Mouse (Mus musculus): ENCODE data around the gene Nt5c2. TPM values are rescaled to one million over a fixed set of nuclear protein-coding genes. Genes with fewer than 3 reads are reported as not detected.
A peak's percentile ranks its signal among the peaks of the same experiment; 100 is the strongest.

Nt5c2 gene
- polyA plus RNA-seq, 1 experiment from 2014 or later = 85.4 TPM

DNA sequence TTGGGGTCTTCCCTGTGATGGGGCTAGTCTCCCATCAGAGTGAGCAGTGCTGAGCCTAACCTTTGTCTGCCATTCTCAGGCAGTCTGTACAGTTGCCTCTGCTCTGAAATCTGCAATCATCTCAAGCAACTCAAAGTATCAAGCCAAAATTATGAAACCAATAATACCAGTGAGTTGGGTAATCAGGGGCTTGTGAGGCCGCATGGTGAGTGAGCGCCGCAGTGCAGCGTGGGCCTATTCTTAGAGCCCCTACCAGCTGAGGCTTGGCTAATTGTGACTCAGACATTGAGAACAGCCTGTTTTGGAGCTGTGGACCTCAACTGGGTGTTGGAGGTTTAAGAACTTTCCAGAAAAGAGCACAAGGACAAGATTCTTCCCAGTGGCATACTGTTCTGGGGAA is 143.9 kb downstream of the Nt5c2 start:
- H3K27ac ChIP-seq = no peak overlapping the region
- no peak overlapping the region for H3K9ac ChIP-seq
- H3K27me3 ChIP-seq = no peaks in the 10 kb centered on the region
- H3K4me2 ChIP-seq = no peak overlapping the region
- H3K9me3 ChIP-seq = no peaks in the 10 kb centered on the region
- 93% methylated on average over 4 of the region's 4 CpGs for WGBS
- no peak for ATAC-seq (ENCODE audit: borderline replicate concordance, extremely low read depth, low FRiP score, low TSS enrichment)
- H3K36me3 ChIP-seq = no peaks in the 10 kb centered on the region
- H3K4me3 ChIP-seq = no peak overlapping the region
- H3K4me1 ChIP-seq = peaks cover 10% of the 10 kb centered on the region; the same call in 1 of the 2 replicates

DNA sequence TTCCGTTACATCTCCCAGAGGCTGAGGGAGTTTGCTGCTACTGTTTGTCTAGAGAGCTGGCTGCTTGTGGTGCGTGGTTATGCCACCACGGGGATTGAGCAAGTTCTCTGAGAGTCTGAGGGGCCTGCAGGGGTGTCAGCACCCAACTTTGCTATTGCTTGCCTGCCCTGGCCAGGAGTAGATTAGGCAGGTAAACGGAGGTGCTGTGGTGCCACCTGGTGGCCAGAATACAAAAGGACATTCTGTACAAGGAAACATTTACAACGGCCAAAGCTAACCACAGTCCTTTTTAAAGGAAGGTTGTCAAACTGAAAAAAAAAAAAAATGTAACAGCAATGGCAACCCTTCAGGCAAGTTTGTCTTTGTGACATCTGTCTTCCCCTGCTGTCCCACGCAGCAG is 145.4 kb downstream of the Nt5c2 start:
- 0 out of 2 replicates have a peak, but pooled peaks have one; percentile 62 for ATAC-seq (ENCODE audit: borderline replicate concordance, extremely low read depth, low FRiP score, low TSS enrichment)
- no peaks in the 10 kb centered on the region for H3K36me3 ChIP-seq
- H3K27ac ChIP-seq = no peak overlapping the region
- no peak overlapping the region for H3K9ac ChIP-seq
- H3K27me3 ChIP-seq = no peaks in the 10 kb centered on the region
- H3K4me2 ChIP-seq = peak overlapping the region; percentile 9; the same call in 1 of the 2 replicates
- WGBS = 7% methylated on average over 6 of the region's 6 CpGs
- H3K4me1 ChIP-seq = peaks cover 14% of the 10 kb centered on the region; the same call in 1 of the 2 replicates
- H3K9me3 ChIP-seq = no peaks in the 10 kb centered on the region
- H3K4me3 ChIP-seq = no peak overlapping the region

DNA sequence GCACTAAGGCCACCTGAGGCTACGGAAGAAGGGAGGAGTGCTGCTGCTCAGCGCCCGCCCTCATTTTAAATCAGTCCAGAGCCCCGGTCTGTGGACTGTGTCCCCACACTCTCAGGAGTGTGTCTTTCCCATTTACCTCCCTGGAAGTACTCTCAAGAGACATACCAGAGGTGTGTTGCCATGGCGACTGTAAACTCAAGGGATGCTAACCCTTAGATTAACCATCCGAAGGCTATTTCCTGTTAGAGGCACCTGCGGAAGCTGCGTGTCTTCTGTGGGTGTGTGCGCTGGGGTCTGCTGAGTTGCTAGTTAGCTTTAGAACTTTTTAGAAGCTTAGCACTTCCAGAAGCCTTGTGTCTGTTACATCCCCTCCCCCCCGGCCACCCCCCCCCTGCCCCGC is 145.9 kb downstream of the Nt5c2 start:
- Histone ChIP-seq H3K9me3 (no peaks in the 10 kb centered on the region), H3K27me3 (no peaks in the 10 kb centered on the region), H3K4me2 (peak overlapping the region; percentile 9; the same call in 1 of the 2 replicates), H3K27ac (no peak overlapping the region), H3K9ac (no peak overlapping the region), H3K36me3 (no peaks in the 10 kb centered on the region), H3K4me3 (no peak overlapping the region), H3K4me1 (peaks cover 14% of the 10 kb centered on the region; the same call in 1 of the 2 replicates)
- 0 out of 2 replicates have a peak, but pooled peaks have one; percentile 29 for ATAC-seq (ENCODE audit: borderline replicate concordance, extremely low read depth, low FRiP score, low TSS enrichment)
- 42% methylated on average over 11 of the region's 11 CpGs for WGBS

DNA sequence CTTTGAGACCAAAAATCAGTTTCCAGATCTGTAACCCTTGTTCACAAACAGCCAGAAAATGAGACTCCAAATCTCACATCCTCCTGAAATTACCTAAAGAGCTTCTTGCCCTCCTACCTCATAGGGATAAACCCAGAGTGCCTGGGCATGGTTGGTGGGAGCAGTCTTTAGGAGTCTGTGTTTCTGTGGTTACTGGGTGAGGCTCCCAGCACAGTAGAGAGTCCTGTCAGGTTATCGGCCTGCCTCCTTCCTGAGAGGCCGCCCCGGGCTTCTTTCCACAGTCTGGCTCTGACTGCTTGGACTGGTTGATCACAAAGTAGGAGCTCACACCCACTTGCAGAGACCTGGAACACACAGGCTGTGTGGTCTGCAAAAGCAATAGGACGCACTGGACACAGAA is 149.6 kb downstream of the Nt5c2 start:
- Histone ChIP-seq H3K4me2 (no peak overlapping the region), H3K4me1 (peaks cover 26% of the 10 kb centered on the region), H3K27me3 (no peaks in the 10 kb centered on the region), H3K9ac (no peak overlapping the region), H3K27ac (no peak overlapping the region), H3K9me3 (no peaks in the 10 kb centered on the region), H3K4me3 (no peak overlapping the region), H3K36me3 (no peaks in the 10 kb centered on the region)
- WGBS = 69% methylated on average over 4 of the region's 4 CpGs
- ATAC-seq (ENCODE audit: borderline replicate concordance, extremely low read depth, low FRiP score, low TSS enrichment) = no peak

DNA sequence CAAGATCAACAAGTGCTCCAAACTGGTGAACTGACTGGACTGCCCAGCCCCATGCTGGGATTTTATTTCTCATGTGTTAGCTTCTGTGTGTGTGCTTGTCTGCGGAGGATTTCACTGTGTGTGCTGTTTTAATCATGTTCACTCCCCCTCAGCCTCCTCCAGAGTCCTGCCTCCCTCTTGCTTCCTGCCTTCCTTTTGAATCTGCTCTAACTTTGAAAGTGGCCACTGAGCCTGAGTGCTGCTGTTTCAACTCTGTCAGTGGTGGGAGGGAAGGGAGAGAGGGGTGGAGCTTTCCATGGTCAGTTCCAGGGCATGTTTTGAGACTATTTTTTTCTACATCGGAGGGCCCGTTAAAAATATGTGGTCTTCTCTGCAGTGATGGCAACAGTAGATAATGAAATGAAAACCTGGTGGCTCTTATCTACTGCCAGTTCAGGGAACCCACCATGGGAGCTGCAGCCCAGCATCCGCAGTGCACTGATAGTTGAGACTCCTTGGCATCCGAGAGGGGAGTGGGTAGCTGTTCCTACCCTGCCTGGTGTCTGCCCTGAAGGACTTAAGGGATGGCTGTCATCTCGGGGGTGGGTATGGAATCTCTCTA is 150.1 kb downstream of the Nt5c2 start:
- no peak for ATAC-seq (ENCODE audit: borderline replicate concordance, extremely low read depth, low FRiP score, low TSS enrichment)
- 48% methylated on average over 6 of the region's 6 CpGs for WGBS

DNA sequence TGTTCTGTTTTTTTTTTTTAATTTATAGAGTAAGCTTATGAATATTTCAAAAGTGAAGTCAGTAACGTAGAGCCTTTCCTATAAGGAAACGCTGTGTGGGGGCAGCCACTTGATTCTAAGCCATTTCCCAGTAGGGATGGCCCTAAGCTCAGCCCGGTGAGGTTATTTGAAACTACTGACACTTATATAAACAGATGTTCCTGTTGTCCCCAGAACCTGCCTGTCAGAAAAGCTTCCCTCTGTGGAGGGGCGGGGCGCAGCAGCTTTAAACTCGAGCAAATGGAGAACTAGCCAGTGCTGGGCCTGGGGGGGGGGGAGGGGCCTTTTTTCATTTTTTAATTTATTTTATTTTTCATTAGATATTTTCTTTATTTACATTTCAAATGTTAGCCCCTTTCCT is 150.9 kb downstream of the Nt5c2 start:
- Histone ChIP-seq H3K9me3 (no peaks in the 10 kb centered on the region), H3K4me1 (peaks cover 22% of the 10 kb centered on the region), H3K27ac (no peak overlapping the region), H3K9ac (no peak overlapping the region), H3K4me3 (no peak overlapping the region), H3K4me2 (no peak overlapping the region), H3K27me3 (no peaks in the 10 kb centered on the region), H3K36me3 (no peaks in the 10 kb centered on the region)
- WGBS = 37% methylated on average over 6 of the region's 6 CpGs
- ATAC-seq (ENCODE audit: borderline replicate concordance, extremely low read depth, low FRiP score, low TSS enrichment) = no peak

More for the DNA sequence above, 150.1 kb downstream of the Nt5c2 start:
- H3K9me3 ChIP-seq = no peaks in the 10 kb centered on the region
- no peak overlapping the region for H3K9ac ChIP-seq
- H3K27ac ChIP-seq = no peak overlapping the region
- H3K4me3 ChIP-seq = no peak overlapping the region
- no peak overlapping the region for H3K4me2 ChIP-seq
- H3K4me1 ChIP-seq = peaks cover 26% of the 10 kb centered on the region
- H3K36me3 ChIP-seq = no peaks in the 10 kb centered on the region
- no peaks in the 10 kb centered on the region for H3K27me3 ChIP-seq

DNA sequence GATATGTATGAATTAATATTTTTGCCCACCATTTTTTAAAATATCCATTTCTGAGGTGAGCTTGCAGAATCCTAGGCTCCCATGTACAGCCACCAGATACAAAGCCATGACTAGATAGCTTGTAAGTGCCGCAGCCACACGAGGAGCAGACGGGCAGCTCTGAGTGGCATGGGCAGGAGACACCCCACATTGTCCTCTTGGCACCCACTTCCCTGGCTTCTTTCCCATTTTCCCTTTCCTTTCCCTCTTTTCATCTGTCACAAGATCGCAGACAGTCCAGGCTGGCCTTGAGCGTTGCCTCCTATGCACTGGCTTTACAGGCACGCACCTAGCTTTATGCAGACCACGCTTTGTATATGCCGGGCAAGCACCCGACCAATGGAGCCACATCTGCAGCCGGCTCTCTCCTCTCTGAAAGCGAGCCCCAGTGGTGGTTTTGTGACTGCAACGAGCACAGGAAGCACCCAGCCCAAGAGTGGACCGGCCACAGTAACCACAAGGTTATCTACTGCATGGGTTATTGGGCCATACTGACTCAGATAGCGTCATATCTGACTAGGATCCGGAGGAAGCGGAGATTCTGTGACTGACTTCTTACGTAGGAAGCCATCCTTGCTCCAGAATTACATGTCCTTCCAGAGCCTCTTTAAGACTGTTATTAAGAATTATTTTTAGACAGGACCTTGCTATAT is 151.6 kb downstream of the Nt5c2 start:
- Histone ChIP-seq H3K4me3 (no peak overlapping the region), H3K9ac (no peak overlapping the region), H3K4me2 (no peak overlapping the region), H3K4me1 (peaks cover 17% of the 10 kb centered on the region; the same call in 1 of the 2 replicates), H3K9me3 (no peaks in the 10 kb centered on the region), H3K36me3 (no peaks in the 10 kb centered on the region), H3K27ac (no peak overlapping the region), H3K27me3 (no peaks in the 10 kb centered on the region)
- ATAC-seq (ENCODE audit: borderline replicate concordance, extremely low read depth, low FRiP score, low TSS enrichment) = no peak
- WGBS = 69% methylated on average over 17 of the region's 17 CpGs

DNA sequence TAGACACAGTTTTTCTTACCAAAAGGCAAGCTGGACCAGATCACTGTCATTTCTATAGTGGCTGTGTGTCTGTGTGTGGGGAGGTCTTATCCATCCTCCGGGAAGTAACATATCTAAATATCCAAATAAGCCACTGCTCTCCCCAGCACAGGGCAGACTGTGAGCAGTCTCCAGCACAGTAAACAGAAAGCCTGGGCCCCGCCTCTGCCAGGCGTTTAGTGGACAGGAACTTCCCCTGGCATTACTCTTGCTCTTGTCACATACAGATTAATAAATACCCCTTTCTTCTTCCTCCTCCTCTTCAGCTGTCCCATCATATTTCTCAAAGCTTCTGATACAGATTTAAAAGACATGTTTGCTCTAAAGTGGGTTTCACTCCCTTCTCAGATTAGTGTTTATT is 152.4 kb downstream of the Nt5c2 start:
- ATAC-seq (ENCODE audit: borderline replicate concordance, extremely low read depth, low FRiP score, low TSS enrichment) = no peak
- H3K9me3 ChIP-seq = no peaks in the 10 kb centered on the region
- no peak overlapping the region for H3K4me2 ChIP-seq
- peaks cover 17% of the 10 kb centered on the region; the same call in 1 of the 2 replicates for H3K4me1 ChIP-seq
- WGBS = 15% methylated on average over 3 of the region's 3 CpGs
- H3K27ac ChIP-seq = no peak overlapping the region
- no peak overlapping the region for H3K4me3 ChIP-seq
- no peaks in the 10 kb centered on the region for H3K27me3 ChIP-seq
- H3K9ac ChIP-seq = no peak overlapping the region
- H3K36me3 ChIP-seq = no peaks in the 10 kb centered on the region

DNA sequence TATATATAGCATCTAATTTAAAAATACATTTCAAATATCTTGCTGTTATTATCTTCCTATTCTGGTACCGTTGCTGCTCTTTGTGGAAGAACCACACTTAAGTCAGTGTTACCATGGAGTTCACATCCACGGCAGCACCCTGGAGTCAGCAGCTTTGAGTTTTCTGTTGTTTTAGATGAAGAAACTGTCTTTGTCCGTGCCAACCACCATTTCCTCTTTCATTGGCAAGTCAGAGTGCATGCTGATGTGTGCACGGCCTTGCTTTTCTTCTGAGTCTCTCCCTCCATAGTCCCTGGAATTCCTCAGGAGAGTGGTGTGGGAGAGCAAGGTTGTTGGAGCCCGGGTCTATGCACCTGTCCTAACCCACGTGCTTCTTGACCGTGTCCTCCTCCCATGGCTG is 156.8 kb downstream of the Nt5c2 start:
- Histone ChIP-seq H3K27me3 (no peaks in the 10 kb centered on the region), H3K9ac (no peak overlapping the region), H3K4me1 (peaks cover 21% of the 10 kb centered on the region), H3K4me2 (no peak overlapping the region), H3K36me3 (no peaks in the 10 kb centered on the region), H3K9me3 (no peaks in the 10 kb centered on the region), H3K4me3 (no peak overlapping the region), H3K27ac (no peak overlapping the region)
- no peak for ATAC-seq (ENCODE audit: borderline replicate concordance, extremely low read depth, low FRiP score, low TSS enrichment)
- 83% methylated on average over 7 of the region's 7 CpGs for WGBS

DNA sequence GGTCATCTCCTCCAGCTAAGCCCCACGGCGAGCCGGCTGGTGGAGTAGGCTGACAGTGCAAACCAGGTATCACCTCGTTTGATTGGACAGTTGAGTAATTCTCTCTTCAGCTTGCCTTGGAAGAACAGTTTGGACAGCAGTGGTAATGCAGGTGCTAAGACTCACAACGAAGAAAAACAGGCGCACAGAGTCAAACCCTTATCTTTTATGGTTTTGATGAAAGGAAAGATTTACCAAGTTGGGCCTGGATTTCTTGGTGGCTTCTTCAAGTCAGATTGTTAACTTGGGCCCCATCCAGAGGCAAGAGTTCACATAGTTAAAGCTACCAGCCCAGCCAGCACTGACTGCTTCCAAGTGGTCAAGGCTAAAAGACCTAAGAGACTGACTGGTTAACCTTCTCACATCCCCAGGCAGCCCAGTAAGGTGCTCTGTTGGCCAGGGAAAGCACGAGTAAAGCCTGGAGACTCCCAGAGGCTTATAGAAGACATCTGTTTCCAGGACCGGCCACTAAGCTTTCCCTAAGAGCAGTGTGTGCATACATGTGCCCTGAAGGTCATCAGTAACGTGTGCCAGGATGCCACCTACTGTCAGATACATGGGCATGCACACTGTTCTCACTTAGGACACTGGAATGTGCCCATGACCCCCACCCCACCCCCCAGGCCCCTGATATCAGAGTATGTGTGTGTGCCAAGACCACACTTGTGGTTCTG is 157.5 kb downstream of the Nt5c2 start:
- no peak overlapping the region for H3K9ac ChIP-seq

DNA sequence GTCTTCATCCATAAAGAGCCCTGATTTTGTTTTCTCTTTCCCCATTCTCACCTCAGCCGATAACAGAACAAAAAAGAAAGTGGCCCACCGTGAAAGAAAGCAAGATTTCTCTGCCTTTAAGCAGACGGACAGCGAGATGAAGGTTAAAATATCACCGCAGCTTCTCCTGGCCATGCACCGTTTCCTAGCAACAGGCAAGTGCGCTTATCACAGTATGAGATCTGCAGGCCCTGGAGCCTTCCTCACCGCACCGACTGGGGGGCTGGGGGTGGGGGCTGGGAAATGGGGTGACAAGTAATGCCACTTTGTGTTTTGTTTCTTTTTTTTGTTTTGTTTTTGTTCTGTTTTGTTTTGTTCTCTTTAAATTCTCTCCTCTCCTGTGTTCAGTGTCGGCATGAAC is 158.2 kb downstream of the Nt5c2 start:
- Histone ChIP-seq H3K4me3 (no peak overlapping the region), H3K4me2 (peak overlapping the region; percentile 13; the same call in 1 of the 2 replicates), H3K27ac (no peak overlapping the region), H3K9ac (no peak overlapping the region), H3K36me3 (no peaks in the 10 kb centered on the region), H3K27me3 (no peaks in the 10 kb centered on the region), H3K4me1 (peaks cover 9% of the 10 kb centered on the region), H3K9me3 (no peaks in the 10 kb centered on the region)
- 22% methylated on average over 10 of the region's 10 CpGs for WGBS
- no peak for ATAC-seq (ENCODE audit: borderline replicate concordance, extremely low read depth, low FRiP score, low TSS enrichment)

More for the DNA sequence above, 157.5 kb downstream of the Nt5c2 start:
- Histone ChIP-seq H3K4me1 (peaks cover 14% of the 10 kb centered on the region), H3K4me2 (no peak overlapping the region), H3K36me3 (no peaks in the 10 kb centered on the region), H3K27ac (no peak overlapping the region), H3K27me3 (no peaks in the 10 kb centered on the region), H3K4me3 (no peak overlapping the region), H3K9me3 (no peaks in the 10 kb centered on the region)
- no peak for ATAC-seq (ENCODE audit: borderline replicate concordance, extremely low read depth, low FRiP score, low TSS enrichment)
- 29% methylated on average over 9 of the region's 9 CpGs for WGBS

DNA sequence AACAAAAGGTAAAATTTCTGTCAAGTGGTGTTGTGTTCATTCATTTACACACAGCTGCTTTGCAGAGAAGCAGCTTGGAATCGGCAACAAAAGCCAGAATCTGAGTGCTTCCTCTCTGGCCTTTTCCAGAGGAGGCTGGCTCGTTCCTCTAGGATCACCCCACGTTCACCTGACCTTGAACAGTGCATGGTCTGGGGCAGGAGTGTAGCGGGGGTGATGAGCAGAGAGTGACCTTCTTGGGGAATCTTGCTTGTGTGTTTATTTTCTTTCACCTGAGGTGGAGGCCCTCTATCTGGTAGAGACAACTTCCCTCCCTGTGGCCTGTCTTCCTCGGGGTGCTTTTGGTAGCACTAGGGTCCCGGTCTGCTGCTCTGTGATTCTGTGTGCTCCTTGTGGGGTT is 158.7 kb downstream of the Nt5c2 start:
- Histone ChIP-seq H3K9me3 (no peaks in the 10 kb centered on the region), H3K4me3 (no peak overlapping the region), H3K27ac (no peak overlapping the region), H3K9ac (no peak overlapping the region), H3K27me3 (no peaks in the 10 kb centered on the region), H3K4me1 (peaks cover 9% of the 10 kb centered on the region), H3K36me3 (no peaks in the 10 kb centered on the region), H3K4me2 (peak overlapping the region; percentile 13; the same call in 1 of the 2 replicates)
- ATAC-seq (ENCODE audit: borderline replicate concordance, extremely low read depth, low FRiP score, low TSS enrichment) = no peak
- 23% methylated on average over 6 of the region's 6 CpGs for WGBS
